Mouse (Mus musculus) forebrain, embryonic 10.5 days (tissue): ENCODE results near the gene Syngr2. TPM values are rescaled to one million over a fixed set of nuclear protein-coding genes. Genes with fewer than 3 reads are reported as not detected.

Experiments used
- DNase-seq: peaks from one replicate; pipeline ENCODE4 v3.0.0-alpha.2; 2017; ENCODE audit warnings: low spot score; ENCODE audit errors: extremely low spot score
- H3K27ac ChIP-seq: fragments of 300-500 bp; sonication (generic); 2 replicates; pipeline ENCODE4 v1.5.1; 2016; ENCODE audit warnings: mild to moderate bottlenecking
- H3K27me3 ChIP-seq: fragments of 300-500 bp; sonication (generic); 2 replicates; pipeline ENCODE4 v1.6.1; 2016; ENCODE audit warnings: mild to moderate bottlenecking; ENCODE audit not compliant: poor library complexity, severe bottlenecking
- H3K36me3 ChIP-seq: fragments of 300-500 bp; sonication (generic); replicated peaks from 2 replicates; pipeline ENCODE4 v1.6.1; 2016; ENCODE audit warnings: mild to moderate bottlenecking, moderate library complexity
- H3K4me1 ChIP-seq: fragments of 300-500 bp; sonication (generic); 2 replicates; pipeline ENCODE4 v1.6.1; 2016
- H3K4me3 ChIP-seq: fragments of 300-500 bp; sonication (generic); 2 replicates; pipeline ENCODE4 v1.5.1; 2016; ENCODE audit warnings: mild to moderate bottlenecking, moderate library complexity
- H3K9me3 ChIP-seq: fragments of 300-500 bp; sonication (generic); 2 replicates; pipeline ENCODE4 v1.6.1; 2016; ENCODE audit warnings: mild to moderate bottlenecking, moderate library complexity
- WGBS: fragments of 180-500 bp; shearing (Covaris S2); methylation state at CpG from one replicate; pipeline ENCODE4 v1.1.7; 2016; 5-methylcytosine and 5-hydroxymethylcytosine counted together
- polyA plus RNA-seq: library from polyadenylated mRNA; unstranded; fragments of >200 nt; fragmentation: Nextera tagmentation; extraction: Ambion mirVana; gene quantifications from 2 replicates; pipeline ENCODE4 v1.2.1, GENCODE M21; 2016

Syngr2 gene
- polyA plus RNA-seq, result 36.9 and 38.0 TPM in 2 replicates

- peak; percentile 83 for DNase-seq
- no peaks in the 10 kb centered on the region for H3K9me3 ChIP-seq
- peaks cover 32% of the 10 kb centered on the region for H3K4me1 ChIP-seq
- H3K27ac ChIP-seq, result peak within 1 kb of the TSS; percentile 85
- H3K27me3 ChIP-seq, result 0 out of 2 replicates have a peak, but pooled peaks cover 4% of the 10 kb centered on the region
- peaks cover 34% of the 10 kb centered on the region for H3K36me3 ChIP-seq
- H3K4me3 ChIP-seq, result peak within 1 kb of the TSS; percentile 92
- WGBS, result under 1% methylated on average over 75 of the region's 75 CpGs
These were observed at the start of gene Syngr2, which contains the start of gene Gm20708 for GRCm38 (mm10) chr11:117809407-117810311. Gene Syngr2 (plus strand): TSS chr11:117809668. Gene Gm20708 (plus strand): TSS chr11:117809668.

GRCm38 (mm10) chr11:117760374-117761119 lies 48.9 kb upstream of the Syngr2 start:
- H3K9me3 ChIP-seq, result no peaks in the 10 kb centered on the region
- H3K27me3 ChIP-seq, result no peaks in the 10 kb centered on the region
- H3K4me1 ChIP-seq, result no peaks in the 10 kb centered on the region
- 0 out of 2 replicates have a peak overlapping the region, but pooled peaks have one; percentile 44 for H3K27ac ChIP-seq
- no peak for DNase-seq
- no peak overlapping the region for H3K4me3 ChIP-seq
- WGBS, result 96% methylated on average over 26 of the region's 26 CpGs
- H3K36me3 ChIP-seq, result peaks cover 96% of the 10 kb centered on the region

GRCm38 (mm10) chr11:117761801-117762200 lies 47.7 kb upstream of the Syngr2 start:
- peaks cover 96% of the 10 kb centered on the region for H3K36me3 ChIP-seq

GRCm38 (mm10) chr11:117762246-117762645 lies 47.2 kb upstream of the Syngr2 start:
- DNase-seq, result no peak
- no peaks in the 10 kb centered on the region for H3K27me3 ChIP-seq
- peaks cover 92% of the 10 kb centered on the region for H3K36me3 ChIP-seq
- H3K4me1 ChIP-seq, result no peaks in the 10 kb centered on the region
- H3K4me3 ChIP-seq, result no peak overlapping the region
- no peak overlapping the region for H3K27ac ChIP-seq
- WGBS, result 93% methylated on average over 12 of the region's 12 CpGs
- H3K9me3 ChIP-seq, result no peaks in the 10 kb centered on the region

More at GRCm38 (mm10) chr11:117761801-117762200, 47.7 kb upstream of the Syngr2 start:
- Histone ChIP-seq H3K4me1 (no peaks in the 10 kb centered on the region), H3K4me3 (no peak overlapping the region), H3K27me3 (no peaks in the 10 kb centered on the region), H3K9me3 (no peaks in the 10 kb centered on the region), H3K27ac (no peak overlapping the region)
- DNase-seq, result no peak
- 95% methylated on average over 13 of the region's 13 CpGs for WGBS

- H3K36me3 ChIP-seq, result peaks cover 73% of the 10 kb centered on the region
These were observed 45.1 kb upstream of the Syngr2 start for GRCm38 (mm10) chr11:117764319-117764718.

GRCm38 (mm10) chr11:117765361-117765760 lies 44.1 kb upstream of the Syngr2 start:
- H3K36me3 ChIP-seq, result peaks cover 63% of the 10 kb centered on the region
- H3K27me3 ChIP-seq, result no peaks in the 10 kb centered on the region
- no peak for DNase-seq
- peaks cover 13% of the 10 kb centered on the region for H3K4me1 ChIP-seq
- 94% methylated on average over 5 of the region's 5 CpGs for WGBS
- H3K9me3 ChIP-seq, result no peaks in the 10 kb centered on the region
- no peak overlapping the region for H3K4me3 ChIP-seq
- no peak overlapping the region for H3K27ac ChIP-seq

More at GRCm38 (mm10) chr11:117764319-117764718, 45.1 kb upstream of the Syngr2 start:
- H3K27ac ChIP-seq, result no peak overlapping the region
- H3K27me3 ChIP-seq, result no peaks in the 10 kb centered on the region
- 95% methylated on average over 9 of the region's 9 CpGs for WGBS
- no peaks in the 10 kb centered on the region for H3K9me3 ChIP-seq
- peaks cover 4% of the 10 kb centered on the region; the same call in 1 of the 2 replicates for H3K4me1 ChIP-seq
- no peak overlapping the region for H3K4me3 ChIP-seq
- DNase-seq, result no peak

GRCm38 (mm10) chr11:117766275-117766674 lies 43.2 kb upstream of the Syngr2 start:
- H3K36me3 ChIP-seq, result peaks cover 54% of the 10 kb centered on the region
- H3K4me3 ChIP-seq, result no peak overlapping the region
- no peak for DNase-seq
- no peak overlapping the region for H3K27ac ChIP-seq
- H3K4me1 ChIP-seq, result peaks cover 13% of the 10 kb centered on the region
- 88% methylated on average over 3 of the region's 3 CpGs for WGBS
- no peaks in the 10 kb centered on the region for H3K27me3 ChIP-seq
- H3K9me3 ChIP-seq, result no peaks in the 10 kb centered on the region

GRCm38 (mm10) chr11:117768725-117769682 lies 40.5 kb upstream of the Syngr2 start:
- Histone ChIP-seq H3K27ac (peak overlapping the region; percentile 48; the same call in 1 of the 2 replicates), H3K27me3 (no peaks in the 10 kb centered on the region), H3K4me3 (no peak overlapping the region), H3K9me3 (no peaks in the 10 kb centered on the region), H3K4me1 (peaks cover 13% of the 10 kb centered on the region), H3K36me3 (peaks cover 42% of the 10 kb centered on the region)
- no peak for DNase-seq
- 91% methylated on average over 20 of the region's 20 CpGs for WGBS

- WGBS, result 95% methylated on average over 7 of the region's 7 CpGs
- Histone ChIP-seq H3K4me1 (peaks cover 13% of the 10 kb centered on the region), H3K36me3 (peaks cover 38% of the 10 kb centered on the region), H3K27ac (0 out of 2 replicates have a peak overlapping the region, but pooled peaks have one; percentile 48), H3K4me3 (no peak overlapping the region), H3K27me3 (no peaks in the 10 kb centered on the region), H3K9me3 (no peaks in the 10 kb centered on the region)
- DNase-seq, result no peak
These were observed 39.8 kb upstream of the Syngr2 start for GRCm38 (mm10) chr11:117769683-117770047.

- no peaks in the 10 kb centered on the region for H3K27me3 ChIP-seq
- no peak for DNase-seq
- H3K4me3 ChIP-seq, result no peak overlapping the region
- H3K27ac ChIP-seq, result no peak overlapping the region
- peaks cover 35% of the 10 kb centered on the region for H3K36me3 ChIP-seq
- H3K4me1 ChIP-seq, result peaks cover 13% of the 10 kb centered on the region
- 89% methylated on average over 10 of the region's 10 CpGs for WGBS
- H3K9me3 ChIP-seq, result no peaks in the 10 kb centered on the region
These were observed 39.1 kb upstream of the Syngr2 start for GRCm38 (mm10) chr11:117770407-117770806.

- H3K36me3 ChIP-seq, result peaks cover 19% of the 10 kb centered on the region; the same call in 1 of the 2 replicates
- DNase-seq, result no peak
- WGBS, result 96% methylated on average over 7 of the region's 7 CpGs
- H3K27me3 ChIP-seq, result no peaks in the 10 kb centered on the region
- H3K4me1 ChIP-seq, result peaks cover 13% of the 10 kb centered on the region
- no peak overlapping the region for H3K4me3 ChIP-seq
- H3K27ac ChIP-seq, result no peak overlapping the region
- no peaks in the 10 kb centered on the region for H3K9me3 ChIP-seq
These were observed 37.1 kb upstream of the Syngr2 start for GRCm38 (mm10) chr11:117772352-117772751.

- WGBS, result 93% methylated on average over 10 of the region's 10 CpGs
- Histone ChIP-seq H3K36me3 (peaks cover 20% of the 10 kb centered on the region; the same call in 1 of the 2 replicates), H3K9me3 (no peaks in the 10 kb centered on the region), H3K4me1 (peaks cover 29% of the 10 kb centered on the region), H3K4me3 (no peak overlapping the region), H3K27ac (no peak overlapping the region), H3K27me3 (peaks cover 21% of the 10 kb centered on the region)
- no peak for DNase-seq
These were observed 34.5 kb upstream of the Syngr2 start for GRCm38 (mm10) chr11:117774925-117775324.
